Mouse (Mus musculus): ENCODE data around the gene Slc9a2.

DNA sequence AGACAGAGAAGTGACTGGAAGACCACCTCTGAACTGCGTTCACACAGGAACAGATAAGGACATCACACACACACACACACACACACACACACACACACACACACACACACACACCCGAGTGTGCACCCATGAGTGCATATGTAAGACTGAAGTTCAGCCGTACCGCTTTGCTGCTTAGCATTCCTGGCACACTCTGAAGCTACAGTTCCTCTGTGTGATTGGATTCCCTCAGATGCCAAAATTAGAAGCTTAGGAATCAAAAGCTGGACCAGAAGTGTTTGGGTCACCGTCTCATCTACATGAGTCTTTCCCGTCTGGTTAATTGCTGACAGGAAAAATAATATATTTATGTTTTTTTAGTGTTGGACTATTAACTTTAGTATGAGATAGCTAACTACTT lies 19.5 kb upstream of the Slc9a2 start:
- TF ChIP-seq CTCF (IDR thresholded peaks at IDR 0.05; ENCODE audit: extremely low read depth, insufficient read depth, low read length) (no peak), POLR2A (IDR thresholded peaks at IDR 0.05; ENCODE audit: extremely low read depth, insufficient read depth, low read length) (no peak)
